Mouse (Mus musculus): ENCODE data around the gene H2-DMb1.
A peak's percentile ranks its signal among the peaks of the same experiment; 100 is the strongest.

GRCm38 (mm10) chr17:34209680-34210079 is 56.8 kb downstream of the H2-DMb1 start:
- TF ChIP-seq EP300 (IDR thresholded peaks at IDR 0.05) (no peak), CTCF (IDR thresholded peaks at IDR 0.05) (peak; percentile 52)

All from lung, postnatal 0 days (tissue).